Mouse (Mus musculus): ENCODE measurements around the gene Fance. TPM values are rescaled to one million over a fixed set of nuclear protein-coding genes. Genes with fewer than 3 reads are reported as not detected.

Gene Fance
- total and polyA plus RNA-seq, 2 experiments, result 6.4 to 9.1 TPM

GRCm38 (mm10) chr17:28311366-28312132 lies 1.8 kb upstream of the Fance start:
- no peaks in the 10 kb centered on the region for H3K36me3 ChIP-seq (ENCODE audit: control insufficient read depth, insufficient read depth, low read length)
- H3K79me2 ChIP-seq (ENCODE audit: control insufficient read depth, insufficient read depth, low read length), result 0 out of 2 replicates have a peak, but pooled peaks cover 3% of the 10 kb centered on the region
- TF ChIP-seq POLR2A (IDR thresholded peaks at IDR 0.05; ENCODE audit: extremely low read depth, insufficient read depth, low read length) (no peak), CTCF (IDR thresholded peaks at IDR 0.05; ENCODE audit: low read depth, low read length) (no peak)
- no peak for DNase-seq (ENCODE audit: extremely low read depth, low read depth, low spot score)
- no peaks in the 10 kb centered on the region for H3K27me3 ChIP-seq (ENCODE audit: control insufficient read depth, insufficient read depth, low read length)
- no peak overlapping the region for H3K27ac ChIP-seq (replicated peaks; ENCODE audit: insufficient read depth, low read depth, low read length)
- no peak overlapping the region for H3K9ac ChIP-seq (ENCODE audit: low read depth, low read length)
- peaks cover 4% of the 10 kb centered on the region for H3K4me1 ChIP-seq (ENCODE audit: control insufficient read depth, insufficient read depth, low read length)
- no peak overlapping the region for H3K4me3 ChIP-seq (ENCODE audit: insufficient read depth, low read depth, low read length)
- WGBS, result 91% methylated on average over 5 of the region's 5 CpGs

GRCm38 (mm10) chr17:28312232-28313211 lies 797 bp upstream of the Fance start:
- Histone ChIP-seq H3K27ac (replicated peaks; ENCODE audit: insufficient read depth, low read depth, low read length) (no peak overlapping the region), H3K9ac (ENCODE audit: low read depth, low read length) (no peak overlapping the region), H3K4me1 (ENCODE audit: control insufficient read depth, insufficient read depth, low read length) (peaks cover 4% of the 10 kb centered on the region), H3K27me3 (ENCODE audit: control insufficient read depth, insufficient read depth, low read length) (no peaks in the 10 kb centered on the region), H3K36me3 (ENCODE audit: control insufficient read depth, insufficient read depth, low read length) (no peaks in the 10 kb centered on the region), H3K4me3 (ENCODE audit: insufficient read depth, low read depth, low read length) (peak overlapping the region; percentile 45; the same call in 1 of the 2 replicates), H3K79me2 (ENCODE audit: control insufficient read depth, insufficient read depth, low read length) (0 out of 2 replicates have a peak, but pooled peaks cover 3% of the 10 kb centered on the region)
- WGBS, result 35% methylated on average over 17 of the region's 17 CpGs
- DNase-seq (ENCODE audit: extremely low read depth, low read depth, low spot score), result no peak
- TF ChIP-seq CTCF (IDR thresholded peaks at IDR 0.05; ENCODE audit: low read depth, low read length) (peak; percentile 33), POLR2A (IDR thresholded peaks at IDR 0.05; ENCODE audit: extremely low read depth, insufficient read depth, low read length) (no peak)

GRCm38 (mm10) chr17:28313880-28314225 lies 534 bp downstream of the Fance start:
- TF ChIP-seq CTCF (IDR thresholded peaks at IDR 0.05; ENCODE audit: low read depth, low read length), result no peak
- no peak for TF ChIP-seq POLR2A (IDR thresholded peaks at IDR 0.05; ENCODE audit: extremely low read depth, insufficient read depth, low read length)
- no peaks in the 10 kb centered on the region for H3K27me3 ChIP-seq (ENCODE audit: control insufficient read depth, insufficient read depth, low read length)
- peak; percentile 48 for DNase-seq (ENCODE audit: extremely low read depth, low read depth, low spot score)
- WGBS, result 3% methylated on average over 11 of the region's 11 CpGs
- 0 out of 2 replicates have a peak, but pooled peaks cover 2% of the 10 kb centered on the region for H3K4me1 ChIP-seq (ENCODE audit: control insufficient read depth, insufficient read depth, low read length)
- H3K9ac ChIP-seq (ENCODE audit: low read depth, low read length), result peak overlapping the region; percentile 90
- 0 out of 2 replicates have a peak, but pooled peaks cover 3% of the 10 kb centered on the region for H3K79me2 ChIP-seq (ENCODE audit: control insufficient read depth, insufficient read depth, low read length)
- H3K36me3 ChIP-seq (ENCODE audit: control insufficient read depth, insufficient read depth, low read length), result no peaks in the 10 kb centered on the region
- peak overlapping the region; percentile 74 for H3K4me3 ChIP-seq (ENCODE audit: insufficient read depth, low read depth, low read length)
- H3K27ac ChIP-seq (replicated peaks; ENCODE audit: insufficient read depth, low read depth, low read length), result no peak overlapping the region

GRCm38 (mm10) chr17:28315611-28316160 lies 2.4 kb downstream of the Fance start:
- no peak for TF ChIP-seq CTCF (IDR thresholded peaks at IDR 0.05; ENCODE audit: low read depth, low read length)
- no peak for TF ChIP-seq POLR2A (IDR thresholded peaks at IDR 0.05; ENCODE audit: extremely low read depth, insufficient read depth, low read length)
- 94% methylated on average over 20 of the region's 20 CpGs for WGBS
- H3K4me1 ChIP-seq (ENCODE audit: control insufficient read depth, insufficient read depth, low read length), result 0 out of 2 replicates have a peak, but pooled peaks cover 2% of the 10 kb centered on the region

GRCm38 (mm10) chr17:28316476-28316875 lies 3.2 kb downstream of the Fance start:
- H3K9ac ChIP-seq (ENCODE audit: low read depth, low read length), result no peak overlapping the region
- H3K4me1 ChIP-seq (ENCODE audit: control insufficient read depth, insufficient read depth, low read length), result 0 out of 2 replicates have a peak, but pooled peaks cover 2% of the 10 kb centered on the region
- H3K36me3 ChIP-seq (ENCODE audit: control insufficient read depth, insufficient read depth, low read length), result no peaks in the 10 kb centered on the region
- TF ChIP-seq CTCF (IDR thresholded peaks at IDR 0.05; ENCODE audit: low read depth, low read length) (peak; percentile 33; the same call in 1 of the 2 replicates), POLR2A (IDR thresholded peaks at IDR 0.05; ENCODE audit: extremely low read depth, insufficient read depth, low read length) (no peak)
- 0 out of 2 replicates have a peak, but pooled peaks cover 3% of the 10 kb centered on the region for H3K79me2 ChIP-seq (ENCODE audit: control insufficient read depth, insufficient read depth, low read length)
- no peak overlapping the region for H3K4me3 ChIP-seq (ENCODE audit: insufficient read depth, low read depth, low read length)
- no peaks in the 10 kb centered on the region for H3K27me3 ChIP-seq (ENCODE audit: control insufficient read depth, insufficient read depth, low read length)
- DNase-seq (ENCODE audit: extremely low read depth, low read depth, low spot score), result no peak
- H3K27ac ChIP-seq (replicated peaks; ENCODE audit: insufficient read depth, low read depth, low read length), result no peak overlapping the region
- 94% methylated on average over 9 of the region's 9 CpGs for WGBS

More at GRCm38 (mm10) chr17:28315611-28316160, 2.4 kb downstream of the Fance start:
- H3K79me2 ChIP-seq (ENCODE audit: control insufficient read depth, insufficient read depth, low read length), result 0 out of 2 replicates have a peak, but pooled peaks cover 3% of the 10 kb centered on the region
- no peak for DNase-seq (ENCODE audit: extremely low read depth, low read depth, low spot score)
- H3K27me3 ChIP-seq (ENCODE audit: control insufficient read depth, insufficient read depth, low read length), result no peaks in the 10 kb centered on the region
- H3K36me3 ChIP-seq (ENCODE audit: control insufficient read depth, insufficient read depth, low read length), result no peaks in the 10 kb centered on the region
- H3K9ac ChIP-seq (ENCODE audit: low read depth, low read length), result no peak overlapping the region
- no peak overlapping the region for H3K27ac ChIP-seq (replicated peaks; ENCODE audit: insufficient read depth, low read depth, low read length)
- H3K4me3 ChIP-seq (ENCODE audit: insufficient read depth, low read depth, low read length), result no peak overlapping the region

Data from liver, adult 2 months (tissue).